Mouse (Mus musculus): Measurements from ENCODE around the gene Abca7. TPM values are rescaled to one million over a fixed set of nuclear protein-coding genes. Genes with fewer than 3 reads are reported as not detected.
A peak's percentile ranks its signal among the peaks of the same experiment; 100 is the strongest.
"Not testable (repeated sequence)": the region's sequence is repeated elsewhere in the genome, so short reads cannot be mapped to it uniquely, and the experiment has no call there.

Abca7 gene
- total RNA-seq, 2 experiments from 2014 or later: 10.7 to 11.0 TPM

DNA sequence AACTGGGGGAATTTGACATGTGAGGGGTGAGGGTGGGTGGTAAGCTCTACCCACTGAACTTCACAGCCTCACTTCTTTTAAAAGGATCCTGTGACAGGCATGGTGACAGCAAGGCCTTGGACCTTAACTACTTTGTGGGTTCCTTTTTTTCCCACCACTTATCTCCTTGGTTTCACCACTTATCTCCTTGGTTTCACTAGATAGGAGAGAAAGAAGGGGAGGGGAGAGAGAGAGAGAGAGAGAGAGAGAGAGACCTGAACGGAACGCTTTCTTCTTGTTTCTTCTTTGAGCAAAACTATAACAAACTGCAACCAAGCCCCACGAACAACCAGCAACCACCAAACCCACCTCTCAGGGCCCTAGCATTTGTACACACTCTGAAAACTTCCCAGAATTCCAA, 52.5 kb downstream of the Abca7 start:
- Histone ChIP-seq H3K27ac (peak overlapping the region; percentile 84), H3K4me3 (no peak overlapping the region)
- no peak for DNase-seq (ENCODE audit: low spot score in 2 of 2)
- no peak for TF ChIP-seq CTCF (conservative IDR thresholded peaks at IDR 0.05)

DNA sequence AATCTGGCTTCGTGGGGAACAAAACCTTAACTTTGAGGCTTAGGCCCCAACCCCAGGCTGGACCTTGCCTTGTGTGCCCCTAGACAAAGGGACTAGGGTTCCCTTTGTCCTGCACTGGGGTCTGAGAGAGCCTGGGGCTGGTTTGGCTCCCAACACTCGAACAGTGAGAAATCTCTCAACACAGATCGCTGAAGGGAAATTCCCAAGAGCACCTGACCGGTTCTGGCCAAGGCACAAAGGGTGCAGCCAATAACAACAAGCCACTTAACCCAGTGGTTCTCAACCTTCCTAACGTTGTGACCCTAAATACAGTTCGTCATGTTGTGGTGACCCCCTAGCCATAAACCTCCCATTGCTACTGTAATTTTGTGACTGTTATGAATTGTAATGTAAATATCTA, 54.0 kb downstream of the Abca7 start:
- no peak for TF ChIP-seq CTCF (conservative IDR thresholded peaks at IDR 0.05)
- DNase-seq (ENCODE audit: low spot score in 2 of 2): no peak
- Histone ChIP-seq H3K4me3 (no peak overlapping the region), H3K27ac (peak overlapping the region; percentile 43)

DNA sequence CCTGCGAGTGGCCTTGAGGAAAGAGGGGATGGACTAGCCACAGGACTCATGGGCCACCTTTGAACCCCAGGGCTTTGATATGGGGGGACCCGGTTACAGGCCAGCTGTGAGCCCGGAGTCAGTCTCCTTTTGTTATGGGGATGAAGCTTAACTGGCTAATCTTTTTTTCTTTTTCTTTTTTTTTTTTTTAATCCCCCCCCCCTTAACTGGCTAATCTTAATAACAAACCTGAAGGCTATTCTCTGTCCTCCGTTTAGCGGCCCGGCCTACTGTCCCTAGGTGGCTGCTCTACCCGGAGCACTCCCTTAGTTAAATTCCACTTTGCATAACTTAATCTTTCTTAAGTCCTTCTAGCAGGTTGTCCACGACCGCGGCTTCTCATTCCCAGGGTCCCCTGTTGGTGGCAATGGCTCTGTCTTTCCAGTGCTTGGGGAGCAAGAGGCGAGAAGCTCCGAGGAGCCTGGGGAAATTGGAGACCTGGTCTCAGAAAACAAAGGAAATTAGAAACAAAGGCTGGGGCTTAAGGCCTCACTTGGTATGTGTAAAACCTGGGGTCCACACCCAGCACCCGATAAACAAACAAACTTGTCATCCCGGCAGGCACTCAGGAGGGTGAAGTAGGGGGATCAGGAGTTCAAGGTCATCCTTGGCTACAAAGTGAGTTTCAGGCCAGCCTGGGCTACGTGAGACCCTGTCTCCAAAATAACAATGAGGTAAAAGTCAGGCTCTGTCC, 54.8 kb downstream of the Abca7 start:
- TF ChIP-seq CTCF (conservative IDR thresholded peaks at IDR 0.05): no peak
- peak overlapping the region; percentile 43; the same call in 1 of the 2 replicates for H3K27ac ChIP-seq
- H3K4me3 ChIP-seq: no peak overlapping the region
- DNase-seq (ENCODE audit: low spot score in 2 of 2): no peak

DNA sequence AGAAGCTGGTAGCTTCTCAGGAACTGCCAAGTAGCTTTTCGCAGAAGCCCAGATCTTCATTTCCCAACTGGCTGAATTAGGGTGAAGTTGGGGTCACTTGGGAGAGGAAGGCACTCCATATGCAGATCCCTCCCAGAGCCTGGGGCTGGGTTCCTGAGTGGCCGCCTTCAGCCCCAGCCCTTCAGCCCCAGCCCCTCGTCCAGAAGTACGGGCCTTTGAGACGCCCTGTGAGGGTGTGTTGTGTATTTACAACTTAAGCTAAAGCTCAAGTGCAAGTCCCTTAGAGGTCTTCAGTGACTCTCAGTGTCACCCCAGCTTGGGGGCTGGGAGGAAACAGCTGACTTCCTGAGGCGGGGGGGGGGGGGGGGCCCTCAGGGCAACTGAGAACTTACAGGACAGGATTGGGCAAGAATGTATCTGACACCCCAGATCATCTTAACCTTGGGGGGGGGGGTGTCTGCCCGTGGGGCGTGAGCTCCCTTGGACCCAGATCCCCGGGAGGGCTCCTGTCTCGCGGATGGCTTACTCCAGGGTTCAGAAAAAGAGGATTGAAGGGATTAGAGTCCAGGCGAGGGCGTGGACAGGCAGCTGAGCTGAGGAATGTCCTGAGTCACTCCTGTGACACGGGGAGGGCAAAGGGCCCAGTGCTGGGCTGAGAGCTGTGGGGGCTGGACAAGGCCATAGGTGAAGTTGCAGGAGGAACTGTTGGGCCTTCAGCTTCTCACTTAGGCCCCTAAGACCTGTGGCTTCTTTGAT, 55.5 kb downstream of the Abca7 start:
- DNase-seq (ENCODE audit: low spot score in 2 of 2): no peak
- Histone ChIP-seq H3K27ac (peak overlapping the region; percentile 36; the same call in 1 of the 2 replicates), H3K4me3 (no peak overlapping the region)
- TF ChIP-seq CTCF (conservative IDR thresholded peaks at IDR 0.05): no peak

GRCm38 (mm10) chr10:80052374-80052764, 56.1 kb downstream of the Abca7 start:
- no peak for DNase-seq (ENCODE audit: low spot score in 2 of 2)
- no peak overlapping the region for H3K4me3 ChIP-seq
- no peak for TF ChIP-seq CTCF (conservative IDR thresholded peaks at IDR 0.05)
- H3K27ac ChIP-seq: peak overlapping the region; percentile 7; the same call in 1 of the 2 replicates

DNA sequence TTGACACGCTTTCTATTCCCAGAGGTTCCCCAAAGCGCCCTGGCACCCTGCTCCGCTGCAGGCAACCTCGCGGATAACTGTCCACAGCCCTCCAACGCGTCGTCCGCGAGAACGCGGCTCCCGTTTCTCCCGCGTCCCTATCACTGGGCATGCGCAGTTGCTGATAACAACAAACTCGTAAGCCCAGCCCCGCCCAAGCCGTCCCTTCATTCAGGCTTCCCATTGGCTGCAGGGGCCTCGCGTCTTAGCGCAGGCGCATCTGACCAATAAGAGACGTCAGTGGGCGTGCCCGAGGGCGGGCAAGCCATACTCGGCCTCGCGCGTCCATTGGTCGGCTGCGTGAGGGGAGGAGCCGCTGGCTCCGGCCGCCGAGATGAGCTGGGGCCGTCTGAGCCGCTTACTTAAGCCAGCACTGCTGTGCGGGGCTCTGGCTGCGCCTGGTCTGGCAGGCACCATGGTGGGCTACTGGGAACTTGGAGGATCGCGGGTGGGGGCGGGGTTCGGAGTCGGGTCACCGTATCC, 57.0 kb downstream of the Abca7 start:
- peak; percentile 99 to 100 for DNase-seq (ENCODE audit: low spot score in 2 of 2)
- Histone ChIP-seq H3K27ac (peak overlapping the region; percentile 98), H3K4me3 (peak overlapping the region; percentile 96)
- TF ChIP-seq CTCF (conservative IDR thresholded peaks at IDR 0.05): no peak

DNA sequence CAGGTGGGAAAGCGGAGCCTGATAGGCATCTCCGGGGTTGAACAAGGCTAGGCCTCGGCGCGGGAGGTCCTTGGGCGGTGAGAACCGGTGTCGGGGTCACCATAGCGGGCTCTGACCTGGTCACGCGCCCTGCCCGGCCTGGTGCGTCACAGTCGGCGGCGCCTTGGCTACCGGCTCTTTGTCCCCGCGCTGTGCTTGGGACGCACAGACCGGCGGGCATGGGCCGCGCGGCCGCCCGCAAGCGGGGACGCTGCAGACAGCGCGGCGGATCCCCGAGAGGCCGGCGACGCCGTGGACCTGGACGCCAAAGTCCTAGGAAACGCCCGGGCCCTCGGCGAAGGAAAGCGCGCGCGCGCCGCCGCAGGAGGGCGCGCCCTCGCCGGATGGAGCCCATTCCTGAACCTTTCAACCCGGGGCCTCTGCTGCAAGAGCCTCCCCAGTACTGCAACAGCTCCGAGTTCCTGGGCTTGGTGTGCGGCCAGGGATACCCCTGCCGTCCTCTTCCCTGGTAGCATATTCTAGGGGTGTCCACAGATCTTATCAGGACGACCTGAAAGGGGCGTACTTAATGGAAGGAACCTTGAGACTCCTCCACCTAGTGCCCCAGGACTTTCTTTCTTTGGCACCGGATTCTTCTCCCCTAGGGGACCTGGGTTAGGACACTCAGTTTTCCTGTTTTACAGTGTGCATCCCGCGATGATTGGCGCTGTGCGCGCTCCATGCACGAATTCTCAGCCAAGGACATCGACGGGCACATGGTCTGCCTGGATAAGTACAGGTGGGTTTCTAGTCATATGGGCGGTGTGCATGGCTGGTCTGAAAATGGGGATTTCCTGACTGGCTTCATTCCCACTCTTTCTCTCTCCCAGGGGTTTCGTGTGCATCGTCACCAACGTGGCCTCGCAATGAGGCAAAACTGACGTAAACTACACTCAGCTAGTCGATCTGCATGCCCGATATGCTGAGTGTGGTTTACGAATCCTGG, 57.8 kb downstream of the Abca7 start:
- peak; percentile 68 for TF ChIP-seq CTCF (conservative IDR thresholded peaks at IDR 0.05)
- Histone ChIP-seq H3K27ac (peak overlapping the region; percentile 98), H3K4me3 (peak overlapping the region; percentile 96)
- DNase-seq (ENCODE audit: low spot score in 2 of 2): peak in 1 of 2 experiments; percentile 46

GRCm38 (mm10) chr10:80054911-80055310, 58.6 kb downstream of the Abca7 start:
- H3K4me3 ChIP-seq: peak overlapping the region; percentile 96
- not testable (repeated sequence) for DNase-seq (ENCODE audit: low spot score in 2 of 2)
- peak overlapping the region; percentile 98; the same call in 1 of the 2 replicates for H3K27ac ChIP-seq

DNA sequence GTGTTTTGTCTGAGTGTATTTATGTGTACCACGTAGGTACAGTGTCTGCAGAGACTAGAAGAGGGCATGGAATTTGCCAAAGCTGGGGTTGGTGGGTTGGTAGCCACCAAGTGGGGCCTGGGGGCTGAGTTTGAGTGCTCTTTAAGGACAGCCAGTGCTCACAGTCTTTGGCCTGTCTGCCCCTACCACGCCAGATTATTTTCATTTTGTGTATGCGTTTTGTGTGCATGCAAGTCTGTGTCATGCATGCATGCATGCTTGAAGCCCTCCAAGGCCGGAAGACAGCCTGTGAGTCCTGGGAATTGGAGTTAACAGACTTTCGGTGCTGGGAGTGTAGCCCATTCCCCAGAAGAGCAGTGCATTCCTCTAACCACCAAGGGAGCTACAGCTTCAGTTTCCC, 59.1 kb downstream of the Abca7 start:
- Histone ChIP-seq H3K27ac (peak overlapping the region; percentile 1; the same call in 1 of the 2 replicates), H3K4me3 (peak overlapping the region; percentile 96; the same call in 1 of the 2 replicates)
- no peak for TF ChIP-seq CTCF (conservative IDR thresholded peaks at IDR 0.05)
- no peak for DNase-seq (ENCODE audit: low spot score in 2 of 2)

- Histone ChIP-seq H3K27ac (peak overlapping the region; percentile 1; the same call in 1 of the 2 replicates), H3K4me3 (no peak overlapping the region)
- TF ChIP-seq CTCF (conservative IDR thresholded peaks at IDR 0.05): no peak
- no peak for DNase-seq (ENCODE audit: low spot score in 2 of 2)
Observed at GRCm38 (mm10) chr10:80055891-80056290, 59.6 kb downstream of the Abca7 start.

GRCm38 (mm10) chr10:80056506-80056905, 60.2 kb downstream of the Abca7 start:
- no peak overlapping the region for H3K27ac ChIP-seq
- no peak for DNase-seq (ENCODE audit: low spot score in 2 of 2)
- no peak for TF ChIP-seq CTCF (conservative IDR thresholded peaks at IDR 0.05)
- no peak overlapping the region for H3K4me3 ChIP-seq

- DNase-seq (ENCODE audit: low spot score in 2 of 2): no peak
- H3K27ac ChIP-seq: no peak overlapping the region
- no peak overlapping the region for H3K4me3 ChIP-seq
- TF ChIP-seq CTCF (conservative IDR thresholded peaks at IDR 0.05): no peak
Observed at GRCm38 (mm10) chr10:80056976-80057682, 60.8 kb downstream of the Abca7 start.
